Mouse (Mus musculus) midbrain, embryonic 14.5 days (tissue): ENCODE results near the gene Imp3. TPM values are rescaled to one million over a fixed set of nuclear protein-coding genes. Genes with fewer than 3 reads are reported as not detected.

Source experiments
- ATAC-seq: fragments of 200-750 bp; cut with Nextera tagmentation; 2 replicates; pipeline ENCODE4 v1.8.0; 2017; ENCODE audit warnings: moderate number of reproducible peaks, moderate library complexity; ENCODE audit not compliant: low FRiP score, low TSS enrichment
- DNase-seq: peaks from one replicate; pipeline ENCODE4 v3.0.0-alpha.2; 2015
- H3K27ac ChIP-seq: fragments of 300-500 bp; sonication (generic); replicated peaks from 2 replicates; pipeline ENCODE4 v1.5.1; 2014; ENCODE audit warnings: mild to moderate bottlenecking, low read depth, low read length, moderate library complexity
- H3K27me3 ChIP-seq: fragments of 300-500 bp; sonication (generic); 2 replicates; pipeline ENCODE4 v1.6.1; 2014; ENCODE audit warnings: low read length, control low read depth, mixed read lengths; ENCODE audit not compliant: control insufficient read depth, insufficient read depth
- H3K36me3 ChIP-seq: fragments of 300-500 bp; sonication (generic); 2 replicates; pipeline ENCODE4 v1.6.1; 2014; ENCODE audit warnings: low read length, control low read depth; ENCODE audit not compliant: control insufficient read depth, insufficient read depth
- H3K4me1 ChIP-seq: fragments of 300-500 bp; sonication (generic); 2 replicates; pipeline ENCODE4 v1.6.1; 2014; ENCODE audit warnings: mild to moderate bottlenecking, antibody characterized with exemption, low read length, control low read depth; ENCODE audit not compliant: control insufficient read depth, insufficient read depth
- H3K4me2 ChIP-seq: fragments of 300-500 bp; sonication (generic); 2 replicates; pipeline ENCODE4 v1.6.1; 2014; ENCODE audit warnings: mild to moderate bottlenecking, low read length, moderate library complexity
- H3K4me3 ChIP-seq: fragments of 300-500 bp; sonication (generic); replicated peaks from 2 replicates; pipeline ENCODE4 v1.5.1; 2014; ENCODE audit warnings: low read depth, low read length
- H3K9ac ChIP-seq: fragments of 300-500 bp; sonication (generic); replicated peaks from 2 replicates; pipeline ENCODE4 v1.6.1; 2014; ENCODE audit warnings: mild to moderate bottlenecking, low read length, moderate library complexity
- H3K9me3 ChIP-seq: fragments of 300-500 bp; sonication (generic); 2 replicates; pipeline ENCODE4 v1.6.1; 2016; ENCODE audit warnings: low read length, control low read depth, mixed read lengths; ENCODE audit not compliant: control insufficient read depth
- WGBS: fragments of 180-500 bp; shearing (Covaris S2); extraction: QIAGEN DNeasy Blood & Tissue Kit; methylation state at CpG from one replicate; pipeline ENCODE4 v1.1.7; 2014; 5-methylcytosine and 5-hydroxymethylcytosine counted together
- polyA plus RNA-seq: library from polyadenylated mRNA; unstranded; fragments of >200 nt; fragmentation: Nextera tagmentation; extraction: Ambion mirVana; gene quantifications from 2 replicates; pipeline ENCODE4 v1.2.1, GENCODE M21; 2014

Gene Imp3
- polyA plus RNA-seq, 1 experiment from 2014 or later = 69.6 TPM

DNA sequence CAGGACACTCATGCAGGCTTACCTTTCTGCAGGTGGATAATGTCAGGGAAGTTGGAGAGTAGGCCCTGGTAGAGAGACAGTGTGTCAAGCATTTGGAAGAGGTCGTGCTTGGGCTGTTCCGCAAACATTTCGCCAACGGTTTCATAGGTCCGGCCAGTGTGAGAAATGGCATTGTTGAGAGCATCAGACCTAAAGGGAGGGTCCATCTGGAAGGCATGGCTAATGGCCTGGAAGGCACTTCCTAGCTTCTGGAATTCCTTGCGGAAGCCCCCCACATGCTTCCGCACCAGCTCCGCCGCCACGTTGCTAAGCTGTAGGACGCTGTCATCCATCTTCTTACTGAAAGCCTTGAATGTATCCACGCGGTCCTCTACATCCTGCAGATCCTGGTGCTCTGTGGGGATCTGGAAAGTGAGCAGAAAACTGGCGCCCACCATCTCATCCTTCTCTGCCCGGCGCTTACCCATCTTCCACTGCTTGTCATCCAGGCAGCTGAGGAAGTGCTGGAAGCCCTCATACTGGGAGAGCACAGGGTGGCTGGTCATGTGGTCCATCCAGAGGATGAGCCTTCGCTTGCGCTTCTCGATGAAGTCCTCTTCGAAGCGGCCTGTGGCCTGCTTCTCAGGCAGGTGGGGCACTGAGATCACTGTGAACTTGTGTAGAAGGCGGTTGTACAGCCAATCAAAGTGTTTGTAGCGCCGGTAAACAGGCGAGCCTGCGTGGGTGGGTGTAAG, 11.8 kb upstream of the Imp3 start:
- H3K9ac ChIP-seq = no peak overlapping the region
- no peaks in the 10 kb centered on the region for H3K9me3 ChIP-seq
- DNase-seq (no peak), ATAC-seq (no peak)
- 91% methylated on average over 26 of the region's 26 CpGs for WGBS
- no peak overlapping the region; the same call in 1 of the 2 replicates for H3K4me3 ChIP-seq
- no peak overlapping the region for H3K27ac ChIP-seq
- H3K36me3 ChIP-seq = no peaks in the 10 kb centered on the region
- no peaks in the 10 kb centered on the region; the same call in 1 of the 2 replicates for H3K27me3 ChIP-seq
- peak overlapping the region; percentile 36 for H3K4me2 ChIP-seq
- peaks cover 27% of the 10 kb centered on the region for H3K4me1 ChIP-seq

DNA sequence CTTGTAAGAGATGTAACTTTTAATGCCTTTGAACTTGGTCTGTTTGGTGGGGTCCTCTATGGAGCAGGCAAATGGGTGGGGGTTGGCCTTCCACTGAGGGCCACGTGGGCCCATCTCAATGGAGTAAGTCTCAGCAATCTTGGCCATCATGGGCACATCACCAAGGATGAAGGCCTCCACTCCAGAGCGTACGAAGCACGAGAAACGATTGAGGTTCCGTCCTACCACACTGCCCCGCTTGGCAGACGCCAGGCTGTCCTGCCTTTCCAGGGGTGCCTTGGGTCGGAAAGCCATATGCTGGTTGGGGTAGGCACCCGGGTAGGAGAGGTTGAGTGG, 11.3 kb upstream of the Imp3 start:
- Histone ChIP-seq H3K9ac (no peak overlapping the region), H3K27ac (no peak overlapping the region), H3K36me3 (no peaks in the 10 kb centered on the region), H3K4me3 (no peak overlapping the region), H3K4me2 (peak overlapping the region; percentile 79; the same call in 1 of the 2 replicates), H3K27me3 (no peaks in the 10 kb centered on the region; the same call in 1 of the 2 replicates), H3K9me3 (no peaks in the 10 kb centered on the region), H3K4me1 (peaks cover 27% of the 10 kb centered on the region)
- 97% methylated on average over 10 of the region's 10 CpGs for WGBS
- ATAC-seq = no peak
- no peak for DNase-seq

DNA sequence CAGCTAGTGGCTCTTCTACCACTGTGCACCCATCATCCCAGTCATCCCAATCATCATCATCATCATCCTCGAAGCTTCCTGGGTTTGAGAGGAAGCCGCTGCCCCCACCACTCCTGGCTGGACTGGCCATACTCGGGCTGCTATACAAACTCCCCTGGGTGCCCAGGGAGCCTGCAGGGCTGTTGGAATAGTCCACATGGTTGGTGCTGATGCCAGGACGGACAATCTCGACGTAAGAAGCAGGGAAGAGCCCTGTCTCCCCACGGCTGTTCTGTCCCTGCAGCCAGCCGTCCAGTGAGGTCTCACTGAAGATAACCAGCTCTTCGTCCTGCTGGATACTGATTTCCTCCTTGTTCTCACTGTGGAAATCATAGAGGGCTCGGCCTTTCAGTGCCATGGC, 10.9 kb upstream of the Imp3 start:
- Histone ChIP-seq H3K27ac (no peak overlapping the region), H3K4me3 (no peak overlapping the region), H3K9ac (no peak overlapping the region), H3K36me3 (no peaks in the 10 kb centered on the region), H3K9me3 (no peaks in the 10 kb centered on the region), H3K4me2 (peak overlapping the region; percentile 79), H3K4me1 (peaks cover 27% of the 10 kb centered on the region), H3K27me3 (no peaks in the 10 kb centered on the region; the same call in 1 of the 2 replicates)
- ATAC-seq = no peak
- 87% methylated on average over 10 of the region's 10 CpGs for WGBS
- no peak for DNase-seq

DNA sequence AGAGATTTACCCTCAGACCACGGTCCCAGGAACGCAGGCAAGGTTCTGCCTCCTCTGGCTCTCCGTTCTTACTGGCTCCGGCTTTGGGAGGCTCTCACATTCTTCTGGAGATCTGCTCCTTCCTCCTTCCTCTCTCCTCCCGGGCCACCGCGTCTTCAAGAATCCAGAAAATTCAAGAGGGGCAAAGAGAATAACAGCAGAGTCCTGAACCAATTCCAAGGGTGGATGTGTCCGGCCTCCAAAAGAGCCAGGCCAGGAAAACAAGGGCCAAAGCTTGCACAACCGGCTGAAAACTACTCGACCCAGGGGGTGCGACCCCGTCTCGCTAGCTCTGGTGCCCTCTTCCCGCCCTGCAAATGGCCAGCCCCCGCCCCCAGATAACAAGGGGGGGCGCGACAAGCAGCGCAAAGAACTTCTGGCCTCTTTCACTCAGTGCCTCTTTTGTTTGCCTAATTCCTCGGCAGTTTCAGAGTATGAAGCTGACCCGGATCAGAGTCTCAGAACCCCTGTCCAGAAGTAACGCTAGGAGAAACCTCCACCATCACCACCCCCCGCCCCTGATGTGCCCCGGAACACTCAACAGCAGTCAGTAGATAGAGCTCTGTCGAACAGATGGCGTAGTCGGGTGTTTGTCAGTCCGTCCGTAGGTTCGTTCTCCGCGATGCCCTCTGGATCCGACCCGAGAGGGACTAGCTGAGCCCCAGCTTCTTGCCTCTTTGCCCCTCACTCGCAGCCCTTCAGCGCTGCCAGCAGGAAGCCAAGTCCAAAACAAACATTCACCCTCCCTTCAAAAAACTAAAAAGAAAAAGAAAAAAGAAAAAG, 9.9 kb upstream of the Imp3 start:
- peak overlapping the region; percentile 52 for H3K4me3 ChIP-seq
- no peak for ATAC-seq
- H3K9ac ChIP-seq = peak overlapping the region; percentile 55
- peaks cover 27% of the 10 kb centered on the region for H3K4me1 ChIP-seq
- under 1% methylated on average over 35 of the region's 35 CpGs for WGBS
- H3K36me3 ChIP-seq = no peaks in the 10 kb centered on the region
- H3K9me3 ChIP-seq = no peaks in the 10 kb centered on the region
- no peaks in the 10 kb centered on the region; the same call in 1 of the 2 replicates for H3K27me3 ChIP-seq
- H3K27ac ChIP-seq = peak overlapping the region; percentile 66; the same call in 1 of the 2 replicates
- peak; percentile 55 for DNase-seq
- peak overlapping the region; percentile 79 for H3K4me2 ChIP-seq

DNA sequence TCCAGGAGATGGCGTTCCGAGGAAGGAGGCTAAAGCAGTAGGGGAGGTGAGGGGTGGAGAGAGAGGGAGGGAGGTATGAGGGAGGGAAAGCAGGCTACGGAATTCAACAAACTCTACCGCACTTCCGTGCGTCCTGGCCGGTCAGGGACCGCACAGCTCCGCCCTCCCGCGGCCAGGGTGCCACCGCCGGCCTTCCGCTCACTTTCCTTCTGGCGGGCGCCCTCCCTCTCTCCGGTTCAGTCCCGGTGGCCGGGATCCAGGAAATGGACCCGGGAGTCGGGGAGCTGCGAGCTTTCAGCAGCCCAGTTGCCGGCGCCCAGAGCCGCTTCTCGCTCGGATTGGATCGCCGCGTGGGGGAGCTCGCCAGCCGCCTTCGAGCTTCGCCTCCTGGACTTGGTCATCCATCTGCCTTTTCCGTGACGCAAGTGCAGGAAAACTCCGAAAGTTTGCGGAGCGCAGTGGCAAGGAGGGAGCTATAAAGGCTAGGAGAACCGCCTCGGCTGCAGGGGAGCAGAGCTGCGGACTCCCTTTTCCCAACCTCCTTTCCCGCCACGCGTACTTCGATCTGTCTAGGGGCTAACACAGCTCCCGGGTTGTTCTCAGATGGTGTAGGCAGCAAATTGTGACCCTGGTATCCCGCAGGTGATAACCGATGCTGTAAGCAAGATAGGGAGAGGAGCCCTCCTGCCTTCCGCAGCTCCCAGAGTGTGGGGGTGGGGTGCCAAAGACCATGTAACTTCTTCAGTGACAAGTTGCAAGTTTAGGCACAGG, 9.0 kb upstream of the Imp3 start, which contains the start of gene Snx33:
Gene Snx33, minus strand, starts transcription at position 331 of the 771 bp plus-strand sequence.
- peak within 1 kb of the TSS; percentile 55 for H3K9ac ChIP-seq
- ATAC-seq (peak; percentile 83), DNase-seq (peak; percentile 91)
- peaks cover 27% of the 10 kb centered on the region for H3K4me1 ChIP-seq
- H3K27me3 ChIP-seq = no peaks in the 10 kb centered on the region; the same call in 1 of the 2 replicates
- peak within 1 kb of the TSS; percentile 66 for H3K27ac ChIP-seq
- H3K4me2 ChIP-seq = peak within 1 kb of the TSS; percentile 79
- H3K9me3 ChIP-seq = no peaks in the 10 kb centered on the region
- under 1% methylated on average over 50 of the region's 50 CpGs for WGBS
- peak within 1 kb of the TSS; percentile 52 for H3K4me3 ChIP-seq
- no peaks in the 10 kb centered on the region for H3K36me3 ChIP-seq

DNA sequence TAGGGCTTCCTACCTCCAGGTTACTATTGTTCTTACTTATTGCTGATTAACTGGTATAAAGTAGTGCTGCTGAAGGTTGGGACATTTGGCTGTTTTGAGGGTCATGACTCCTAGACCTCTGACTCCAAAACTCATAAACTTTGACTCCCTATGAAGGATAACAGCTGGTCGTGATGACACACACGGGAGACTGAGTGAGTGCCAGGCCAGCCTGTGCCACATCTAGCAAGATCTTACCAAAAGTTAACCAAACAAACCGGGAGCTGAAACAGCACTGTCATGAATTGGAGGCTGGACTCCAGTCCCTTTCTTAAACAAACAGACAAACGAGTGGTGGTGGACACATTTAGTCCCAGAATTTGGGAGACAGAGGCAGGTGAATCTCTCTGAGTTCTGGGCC, 7.8 kb upstream of the Imp3 start:
- H3K4me3 ChIP-seq = no peak overlapping the region
- H3K36me3 ChIP-seq = no peaks in the 10 kb centered on the region
- no peak for ATAC-seq
- no peak overlapping the region for H3K4me2 ChIP-seq
- no peak overlapping the region for H3K27ac ChIP-seq
- no peak for DNase-seq
- H3K4me1 ChIP-seq = peaks cover 20% of the 10 kb centered on the region
- no peak overlapping the region for H3K9ac ChIP-seq
- 75% methylated on average over 4 of the region's 4 CpGs for WGBS
- H3K27me3 ChIP-seq = no peaks in the 10 kb centered on the region; the same call in 1 of the 2 replicates
- H3K9me3 ChIP-seq = no peaks in the 10 kb centered on the region

DNA sequence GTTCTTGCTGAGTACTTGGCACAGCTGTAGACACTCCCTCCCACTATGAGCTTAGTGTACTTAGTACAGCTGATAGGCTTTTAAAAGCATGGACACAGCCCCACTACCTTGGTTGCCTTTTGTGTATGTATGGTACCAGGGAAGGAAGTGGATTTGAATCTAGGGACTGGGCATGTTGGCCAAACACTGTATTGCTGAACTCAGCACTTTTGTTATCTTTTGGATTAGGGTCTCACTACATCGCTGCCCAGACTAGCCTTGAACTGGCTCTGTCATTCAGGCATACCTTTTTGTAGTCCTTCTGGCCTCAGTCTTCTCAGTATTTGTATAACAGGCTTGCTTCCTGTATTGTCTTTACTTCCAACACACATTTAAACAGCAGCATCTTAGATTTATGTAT, 6.7 kb upstream of the Imp3 start:
- H3K27ac ChIP-seq = no peak overlapping the region
- H3K36me3 ChIP-seq = no peaks in the 10 kb centered on the region
- H3K4me2 ChIP-seq = no peak overlapping the region
- WGBS = 82% methylated on average over 1 of the region's 1 CpGs
- no peaks in the 10 kb centered on the region for H3K9me3 ChIP-seq
- H3K27me3 ChIP-seq = no peaks in the 10 kb centered on the region; the same call in 1 of the 2 replicates
- peaks cover 10% of the 10 kb centered on the region; the same call in 1 of the 2 replicates for H3K4me1 ChIP-seq
- H3K4me3 ChIP-seq = no peak overlapping the region
- DNase-seq = no peak
- H3K9ac ChIP-seq = no peak overlapping the region
- ATAC-seq = no peak

DNA sequence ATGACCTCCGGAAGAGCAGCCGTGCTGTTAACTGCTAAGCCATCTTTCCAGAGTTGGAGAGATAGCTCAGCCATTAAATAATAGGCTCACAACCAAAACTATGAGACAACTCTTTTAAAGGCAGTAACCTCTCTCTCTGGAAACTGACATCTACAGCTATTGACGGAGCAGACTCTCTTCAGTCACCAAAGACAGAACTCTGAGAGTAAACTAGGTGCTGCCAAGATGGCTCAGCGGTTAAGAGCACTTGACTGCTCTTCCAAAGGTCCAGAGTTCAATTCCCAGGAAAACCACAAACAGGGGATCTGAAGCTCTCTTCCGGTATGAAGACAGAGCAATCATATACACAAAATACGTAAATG, 433 bp upstream of the Imp3 start:
- H3K4me2 ChIP-seq = peak overlapping the region; percentile 84
- 0 out of 2 replicates have a peak overlapping the region, but pooled peaks have one; percentile 14 for H3K9ac ChIP-seq
- H3K27ac ChIP-seq = no peak overlapping the region
- no peaks in the 10 kb centered on the region for H3K9me3 ChIP-seq
- peaks cover 15% of the 10 kb centered on the region for H3K4me1 ChIP-seq
- peak overlapping the region; percentile 78 for H3K4me3 ChIP-seq
- 22% methylated on average over 6 of the region's 6 CpGs for WGBS
- DNase-seq (no peak), ATAC-seq (0 out of 2 replicates have a peak, but pooled peaks have one; percentile 19)
- H3K36me3 ChIP-seq = no peaks in the 10 kb centered on the region
- no peaks in the 10 kb centered on the region for H3K27me3 ChIP-seq
